Mouse (Mus musculus): ENCODE measurements at regions not wholly inside any gene's neighbourhood (a gene's known extent, or its start where the extent isn't known, plus 50 kb on each side); places are given as distances from the start of the nearest gene placed in this dataset.
"Not testable (repeated sequence)": the region's sequence is repeated elsewhere in the genome, so short reads cannot be mapped to it uniquely, and the experiment has no call there.

DNA sequence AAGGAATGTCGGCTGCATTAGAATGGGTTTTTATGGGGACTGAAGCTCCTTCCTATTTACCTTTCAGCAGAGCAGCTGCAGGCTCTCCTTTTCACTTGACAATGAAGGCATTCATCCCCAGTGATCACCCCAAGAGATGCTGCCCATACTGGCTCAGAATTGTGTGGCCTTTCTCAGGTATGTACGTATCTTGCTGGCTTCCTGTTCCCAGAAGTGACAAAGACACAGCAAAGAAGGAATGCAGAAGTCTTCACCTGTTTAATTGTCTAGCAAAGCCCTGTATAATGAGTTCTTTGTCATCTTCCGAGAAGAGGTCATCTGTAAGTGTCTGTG is 185.8 kb upstream of the Mpdz start:
- intact Hi-C loops (cut with DNase I): no loop called here
- DNase-seq (ENCODE audit: low spot score): no peak

DNA sequence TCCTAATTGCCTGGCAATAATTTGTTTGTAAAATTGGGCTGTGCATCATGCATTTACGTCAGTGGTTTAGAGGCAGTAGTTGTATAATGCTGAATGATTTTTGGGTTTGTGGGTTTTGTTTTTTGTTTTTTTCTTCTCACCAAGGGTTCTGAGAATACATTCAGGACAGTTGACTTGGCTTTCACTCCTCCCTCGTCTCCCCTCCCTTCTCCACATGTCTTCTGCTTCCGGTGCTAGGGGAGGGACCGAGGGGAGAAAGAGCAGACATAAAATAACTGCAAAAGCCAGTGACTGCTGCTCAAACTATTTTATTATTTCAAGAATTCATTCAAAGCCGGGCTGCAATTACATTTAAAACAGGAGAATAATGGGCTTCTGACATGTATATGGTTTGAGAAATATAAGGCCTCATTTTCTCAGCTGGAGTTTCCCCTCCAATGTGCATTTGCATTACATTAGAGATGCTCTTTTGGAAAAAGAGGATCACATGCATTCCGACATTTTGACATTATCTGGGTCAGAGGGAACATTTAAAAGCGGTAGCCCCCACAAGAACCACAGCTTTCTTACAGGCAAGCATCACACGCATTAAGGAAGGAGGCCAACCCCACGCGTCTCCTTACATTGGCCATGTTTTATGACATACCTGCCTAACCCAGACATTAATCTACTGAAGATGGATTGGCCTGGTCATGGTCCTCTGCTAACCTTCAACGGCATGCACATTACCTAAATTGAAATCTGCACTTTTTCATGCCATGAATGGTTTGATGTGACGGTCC is 185.3 kb upstream of the Mpdz start:
- no peak for DNase-seq (ENCODE audit: low spot score)
- intact Hi-C loops (cut with DNase I): no loop called here

DNA sequence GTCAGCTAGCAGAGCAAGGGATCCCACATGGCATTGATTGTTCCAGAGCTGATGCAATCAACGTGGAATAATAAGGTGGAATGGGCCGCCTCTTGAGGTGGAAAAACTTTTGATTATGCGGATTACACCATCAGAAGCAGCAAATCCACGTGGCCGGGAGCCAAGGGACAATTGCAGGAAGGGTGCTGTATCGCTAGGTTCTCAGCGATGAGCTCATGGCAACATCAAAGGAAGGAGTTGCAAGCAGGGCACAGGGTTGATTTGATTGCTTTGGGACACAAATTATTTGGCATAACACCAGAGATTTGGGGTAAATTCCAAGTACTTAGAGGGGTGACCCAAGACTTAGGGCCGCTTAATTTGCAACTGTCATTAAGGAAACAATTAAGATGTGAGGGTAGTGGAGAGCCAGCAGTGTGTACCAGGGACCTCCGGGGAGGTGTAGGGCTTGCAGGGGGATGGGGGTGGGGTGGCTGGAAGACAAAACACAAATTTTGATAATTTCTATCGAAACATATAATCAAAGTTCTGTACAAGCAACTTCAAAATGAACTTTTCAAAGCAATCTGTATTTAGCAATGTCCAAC is 182.8 kb upstream of the Mpdz start:
- no peak for DNase-seq (ENCODE audit: low spot score)
- intact Hi-C loops (cut with DNase I): no loop called here

DNA sequence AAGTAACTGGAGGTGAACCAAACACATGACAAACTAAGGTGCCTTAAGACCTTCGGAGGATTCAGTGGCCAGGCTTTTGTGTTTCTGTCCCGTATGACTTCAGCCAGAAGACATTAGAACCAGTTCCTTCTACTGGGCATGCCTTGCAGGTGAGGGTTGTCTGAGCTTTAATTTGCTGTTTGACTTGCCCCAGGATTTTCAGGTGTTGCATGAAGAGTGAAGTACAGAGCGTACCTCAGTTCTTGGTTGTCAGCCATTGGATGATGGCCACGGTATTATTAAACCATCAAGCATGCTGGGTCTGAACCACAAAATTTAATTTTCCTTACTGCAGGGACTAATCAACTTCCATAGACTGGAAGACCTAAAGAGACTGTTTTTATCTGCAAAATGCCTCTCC is 181.5 kb upstream of the Mpdz start:
- intact Hi-C loops (cut with DNase I): no loop called here
- no peak for DNase-seq (ENCODE audit: low spot score)

DNA sequence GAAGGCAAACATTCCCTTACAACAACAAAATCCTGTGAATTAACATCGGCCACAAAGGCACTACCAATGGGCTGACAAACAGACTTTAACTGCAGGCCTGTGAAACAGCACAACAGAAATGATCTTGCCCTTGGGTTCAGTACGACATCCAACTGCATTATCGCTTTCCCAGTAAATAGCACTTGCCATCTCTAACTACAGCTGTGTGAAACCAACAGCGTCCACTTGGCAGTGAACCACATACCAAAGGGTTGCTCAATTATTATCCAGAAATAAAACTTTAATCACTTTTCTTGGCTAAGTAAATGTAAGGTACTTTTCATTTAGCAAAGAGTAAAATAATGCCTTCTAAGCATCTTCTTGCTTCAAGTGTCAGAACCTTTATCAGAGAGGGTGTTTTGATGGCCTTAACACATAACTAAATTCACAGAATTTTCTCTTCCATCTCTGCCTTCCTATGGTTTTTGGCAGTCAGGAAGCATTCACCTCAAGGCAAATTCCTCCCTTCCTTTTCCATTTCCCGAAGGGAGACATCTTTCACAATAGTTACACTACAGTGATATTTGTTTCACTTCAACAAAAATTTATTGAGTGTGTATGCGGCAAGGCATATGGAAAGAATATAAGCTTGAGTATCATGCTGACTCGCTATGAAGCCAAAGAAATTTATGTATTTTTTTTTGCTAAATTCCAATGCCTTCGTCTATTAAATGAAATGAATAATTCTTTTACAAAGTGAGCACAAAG is 178.9 kb upstream of the Mpdz start:
- DNase-seq (ENCODE audit: low spot score): peak; percentile 35
- intact Hi-C loops (cut with DNase I): no loop called here

DNA sequence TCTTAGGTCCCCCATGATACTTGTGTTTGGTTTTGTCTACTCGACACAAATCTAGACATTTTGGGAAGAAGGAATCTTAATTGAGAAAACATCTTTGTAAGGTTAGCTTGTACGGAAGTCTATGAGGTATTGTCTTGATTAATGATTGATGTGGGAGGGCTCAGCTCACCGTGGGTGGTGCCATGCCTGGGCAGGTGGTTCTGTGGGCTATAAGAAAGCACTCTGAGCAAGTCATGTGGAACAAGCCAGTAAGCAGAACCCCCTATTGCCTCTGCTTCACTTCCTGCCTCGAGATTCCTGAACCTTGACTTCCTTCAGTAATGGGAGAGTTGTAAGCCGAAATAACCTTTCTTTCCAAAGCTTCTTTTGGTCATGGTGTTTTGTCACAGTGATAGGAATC is 174.6 kb upstream of the Mpdz start:
- intact Hi-C loops (cut with DNase I): no loop called here
- no peak for DNase-seq (ENCODE audit: low spot score)

DNA sequence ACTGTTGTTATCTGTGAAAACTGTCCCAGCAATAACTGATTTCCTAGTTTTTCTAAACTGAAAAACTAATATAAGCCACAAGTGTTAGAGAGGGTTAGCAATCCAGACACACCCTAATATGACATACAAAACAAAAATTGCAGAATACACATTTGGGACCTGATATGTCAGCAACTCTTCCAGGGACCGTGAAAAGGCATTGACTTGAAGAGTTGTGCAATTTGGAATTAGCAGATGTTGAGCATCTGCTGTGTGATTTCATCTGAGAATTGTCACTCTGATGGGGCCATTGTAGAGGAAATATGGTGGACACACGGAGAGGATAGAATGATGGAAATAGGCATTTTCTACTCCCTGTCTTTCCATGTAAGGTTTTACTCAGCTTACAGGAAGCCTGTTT is 168.6 kb upstream of the Mpdz start:
- DNase-seq (ENCODE audit: low spot score): no peak
- intact Hi-C loops (cut with DNase I): no loop called here

DNA sequence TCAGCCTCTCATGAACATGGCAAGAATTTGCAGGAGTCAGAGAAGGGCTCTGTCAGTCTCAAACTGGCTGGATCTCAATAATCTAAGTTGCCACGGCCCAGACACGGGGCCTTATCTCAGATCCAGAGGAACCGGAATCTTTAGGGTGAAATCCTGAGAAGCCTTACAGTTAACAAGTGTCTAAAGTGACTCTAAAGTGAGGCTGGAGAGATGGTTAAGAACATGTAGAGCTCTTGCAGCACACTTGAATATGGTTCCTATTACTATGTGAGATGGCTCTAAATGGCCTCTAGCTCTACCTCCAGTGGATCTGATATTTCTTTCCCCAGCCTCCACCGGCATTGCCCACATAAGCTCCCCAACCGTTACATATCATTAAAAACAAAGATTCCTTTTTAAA is 157.8 kb upstream of the Mpdz start:
- no peak for DNase-seq (ENCODE audit: low spot score)
- intact Hi-C loops (cut with DNase I): no loop called here

DNA sequence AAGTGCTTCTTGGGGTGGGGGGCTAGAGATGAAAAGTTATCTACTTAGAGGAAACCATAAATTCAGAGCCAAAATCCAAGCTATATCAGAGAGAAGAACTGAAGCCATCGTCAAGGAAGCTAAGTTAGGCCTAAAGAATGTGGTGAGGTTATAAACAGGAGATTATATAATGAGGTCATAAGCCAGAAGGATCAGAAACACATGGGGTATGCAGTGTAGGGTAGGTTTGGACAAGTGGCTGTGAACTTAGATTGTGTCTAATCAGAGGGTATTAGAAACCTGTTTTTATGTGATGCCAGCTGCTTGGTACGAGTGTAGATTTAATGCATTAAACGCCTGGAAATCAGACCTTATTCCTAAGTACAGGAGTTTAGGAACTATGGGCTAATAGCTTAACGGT is 154.8 kb upstream of the Mpdz start:
- no peak for DNase-seq (ENCODE audit: low spot score)
- intact Hi-C loops (cut with DNase I): no loop called here

DNA sequence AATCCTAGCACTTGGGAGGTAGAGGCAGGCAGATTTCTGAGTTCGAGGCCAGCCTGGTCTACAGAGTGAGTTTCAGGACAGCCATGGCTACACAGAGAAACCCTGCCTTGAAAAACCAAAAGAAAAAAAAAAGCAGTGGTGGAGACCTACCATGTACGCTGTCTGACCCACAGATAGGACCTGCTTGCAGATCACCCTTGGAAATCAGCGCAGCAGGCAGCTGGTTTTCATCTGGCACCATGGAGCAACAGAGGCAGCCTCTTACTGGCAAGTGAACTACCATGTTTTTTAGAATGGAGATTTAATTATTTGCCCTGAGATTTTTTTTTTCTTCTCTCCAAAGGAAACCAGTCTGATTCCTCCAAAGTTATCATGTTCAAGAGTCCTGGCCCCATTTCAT is 150.8 kb upstream of the Mpdz start:
- DNase-seq (ENCODE audit: low spot score); intact Hi-C loops (cut with DNase I): not testable (repeated sequence)

DNA sequence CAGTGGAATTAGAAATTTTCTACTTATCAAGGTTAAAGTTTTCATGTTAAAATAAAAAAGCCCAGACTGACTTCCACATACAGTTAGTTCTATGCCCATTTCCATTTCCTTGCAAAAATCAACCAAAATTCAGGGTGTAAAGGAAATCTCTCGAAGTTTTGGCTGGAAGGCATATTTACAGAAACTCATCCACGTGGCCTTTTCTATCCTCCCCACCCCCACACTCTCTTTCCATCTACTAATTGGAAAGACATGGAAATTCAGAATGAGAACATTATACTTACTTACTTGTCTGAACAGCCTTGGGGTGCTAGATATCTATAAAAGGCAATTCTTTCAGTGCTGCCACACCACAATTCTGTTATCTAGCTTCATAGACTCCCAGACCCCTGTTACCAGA is 139.9 kb upstream of the Mpdz start:
- DNase-seq (ENCODE audit: low spot score): no peak

DNA sequence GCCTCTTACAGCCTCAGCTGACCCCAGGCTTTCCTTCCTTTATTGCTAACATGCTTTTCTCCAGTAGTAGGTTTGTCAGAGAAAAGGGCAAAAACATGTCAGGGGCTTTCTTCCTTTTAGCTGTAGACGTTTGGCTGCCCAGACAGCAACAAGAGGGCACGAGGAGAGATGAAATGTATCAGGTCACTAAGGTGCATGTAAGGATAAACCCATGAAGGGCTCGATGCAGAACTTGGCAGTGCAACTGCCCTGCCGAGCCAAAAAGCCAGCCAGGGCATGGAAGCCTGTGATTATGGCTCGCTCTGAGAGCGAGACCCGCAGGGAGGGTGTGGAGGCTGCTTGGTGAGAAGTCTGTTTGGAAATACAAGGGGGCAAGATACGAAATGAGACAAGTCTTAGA is 137.9 kb upstream of the Mpdz start:
- intact Hi-C loops (cut with DNase I): no loop called here
- peak; percentile 36 for DNase-seq (ENCODE audit: low spot score)

More for the DNA sequence above, 139.9 kb upstream of the Mpdz start:
- intact Hi-C loops (cut with DNase I): no loop called here

DNA sequence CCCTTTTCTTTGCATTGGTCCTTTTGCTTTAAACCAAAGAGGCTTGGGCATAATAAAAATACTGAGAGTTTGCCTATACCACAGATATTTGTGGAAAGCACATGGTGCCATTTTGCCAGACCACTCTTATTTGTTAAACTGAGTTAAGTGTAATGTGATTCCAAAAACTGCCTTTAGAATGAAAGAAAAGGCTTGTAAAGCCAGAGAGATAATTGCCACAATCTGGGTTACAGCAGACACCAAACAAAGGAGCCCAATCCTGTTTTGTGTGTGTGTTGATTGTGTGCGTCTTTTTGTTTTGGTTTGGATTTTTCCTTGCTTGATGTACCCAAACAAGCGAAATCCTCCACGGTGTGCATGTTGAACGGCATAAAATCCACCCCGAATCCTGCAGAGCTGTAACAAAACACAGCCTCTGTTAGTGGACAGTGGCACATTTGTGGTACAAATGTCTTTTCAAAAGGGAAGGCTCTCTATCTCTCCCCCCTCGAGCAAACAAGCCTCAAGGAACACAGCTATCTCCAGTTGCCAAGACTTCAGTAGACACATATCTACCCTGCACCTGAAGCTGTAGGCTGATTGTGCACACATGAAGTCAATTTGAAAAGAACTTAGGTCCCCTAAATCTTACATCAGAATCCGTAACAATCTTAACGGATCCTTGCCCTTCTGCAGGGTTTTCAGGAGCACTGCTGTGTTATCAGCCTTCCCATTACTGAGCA is 136.9 kb upstream of the Mpdz start:
- DNase-seq (ENCODE audit: low spot score): no peak
- intact Hi-C loops (cut with DNase I): loop anchor here (10.0 kb wide), 1 partner anchor 735 kb away; no protein-coding TSS in a partner anchor

DNA sequence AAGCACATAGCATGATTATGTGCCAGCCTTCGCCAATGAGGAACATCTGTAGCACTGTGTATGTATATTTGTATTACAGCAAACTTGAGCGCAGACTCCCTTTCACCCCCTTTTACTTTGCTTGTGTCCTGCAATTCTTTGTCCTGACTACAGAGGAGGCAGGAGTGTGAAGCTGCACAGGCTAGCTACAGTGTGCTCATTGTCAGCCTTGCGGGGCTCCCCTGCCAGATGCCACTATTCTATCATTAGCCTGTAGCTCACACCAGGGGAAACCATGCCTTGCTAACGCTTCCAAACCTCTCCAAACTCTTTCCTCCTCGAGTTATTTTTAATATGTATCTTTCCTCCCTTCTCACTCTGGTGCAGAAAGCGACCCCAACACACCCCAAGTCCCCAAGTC is 136.4 kb upstream of the Mpdz start:
- no peak for DNase-seq (ENCODE audit: low spot score)
- intact Hi-C loops (cut with DNase I): loop anchor here (10.0 kb wide), 1 partner anchor 736 kb away; no protein-coding TSS in a partner anchor

DNA sequence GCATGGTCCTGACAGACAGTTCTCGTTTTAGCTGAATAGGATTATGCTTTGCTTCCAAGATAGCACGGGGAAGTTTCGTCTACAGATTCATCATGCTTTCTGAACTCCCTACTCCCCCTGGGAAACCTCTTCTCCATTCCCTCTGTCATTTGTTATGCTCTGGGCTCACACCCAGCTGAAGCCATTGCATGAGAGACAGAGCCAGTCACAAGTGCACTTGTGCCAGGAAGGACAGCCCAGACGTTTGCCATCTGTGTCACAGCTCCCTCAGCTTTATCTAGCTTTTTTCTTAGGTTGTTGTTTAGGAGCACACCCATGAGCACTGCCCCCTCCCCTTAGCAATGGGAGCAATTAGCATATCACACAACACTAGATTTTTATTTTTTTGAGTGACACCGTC is 131.2 kb upstream of the Mpdz start:
- intact Hi-C loops (cut with DNase I): loop anchor here (10.0 kb wide), 1 partner anchor 741 kb away; no protein-coding TSS in a partner anchor
- peak; percentile 37 for DNase-seq (ENCODE audit: low spot score)

DNA sequence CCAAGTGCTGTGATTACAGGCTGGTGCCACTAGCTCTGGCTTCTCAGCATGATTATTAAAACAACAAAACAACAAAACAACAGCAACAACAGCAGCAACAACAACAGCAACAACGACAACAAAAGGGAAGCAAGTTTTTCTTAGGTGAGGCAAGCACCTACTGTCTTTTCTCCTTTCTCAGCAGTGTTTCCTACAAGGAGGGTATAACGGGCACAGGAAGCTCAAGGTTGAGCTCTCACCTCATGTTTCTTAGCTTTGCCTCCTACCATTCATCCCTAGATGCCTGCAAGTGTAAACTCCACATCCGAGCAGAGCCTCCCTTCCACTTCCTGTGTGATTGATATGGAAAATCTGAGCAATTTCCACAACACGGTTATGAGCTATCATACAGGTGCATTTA is 128.1 kb upstream of the Mpdz start:
- intact Hi-C loops (cut with DNase I): loop anchor here (10.0 kb wide), 1 partner anchor 744 kb away; no protein-coding TSS in a partner anchor
- no peak for DNase-seq (ENCODE audit: low spot score)

DNA sequence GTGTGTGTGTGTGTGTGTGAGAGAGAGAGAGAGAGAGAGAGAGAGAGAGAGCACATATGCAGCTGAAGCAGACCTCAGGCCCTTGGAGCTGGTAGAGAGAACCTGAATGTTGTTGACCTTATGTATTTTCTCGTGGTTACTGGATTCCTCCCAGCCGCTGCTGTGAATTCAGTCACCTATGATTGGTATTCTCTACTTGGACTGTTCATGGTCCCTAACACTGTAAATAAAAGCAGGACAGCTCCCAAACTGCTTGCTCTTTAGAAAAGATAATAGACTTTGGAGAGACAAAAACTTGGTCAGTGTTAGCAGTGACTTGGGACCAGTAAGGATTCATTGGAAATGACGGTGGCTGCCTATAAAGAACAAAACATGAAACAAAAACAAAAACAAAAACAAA is 126.9 kb upstream of the Mpdz start:
- intact Hi-C loops (cut with DNase I): loop anchor here (10.0 kb wide), 1 partner anchor 195 kb away; no protein-coding TSS in a partner anchor

DNA sequence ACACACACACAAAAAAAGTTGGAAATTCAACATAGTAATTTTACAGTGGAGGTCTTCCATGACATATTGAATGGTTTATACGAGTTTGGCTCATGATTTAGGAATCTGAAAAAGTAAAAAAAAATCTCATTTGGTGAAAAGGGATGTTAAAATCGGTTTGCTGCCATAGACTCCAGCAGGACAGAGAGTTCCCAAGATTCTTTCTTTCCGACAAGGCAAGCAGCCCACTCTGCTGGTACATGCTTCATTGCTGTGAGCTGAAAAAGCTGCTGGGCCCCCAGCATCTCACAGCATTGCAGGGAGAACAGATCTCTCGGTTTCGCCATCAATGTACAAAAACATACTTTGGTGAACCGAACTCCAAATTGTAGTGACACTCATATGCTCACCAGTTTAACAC is 125.8 kb upstream of the Mpdz start:
- intact Hi-C loops (cut with DNase I): loop anchor here (10.0 kb wide), 1 partner anchor 194 kb away; no protein-coding TSS in a partner anchor
- DNase-seq (ENCODE audit: low spot score): no peak

More for the DNA sequence above, 126.9 kb upstream of the Mpdz start:
- no peak for DNase-seq (ENCODE audit: low spot score)

DNA sequence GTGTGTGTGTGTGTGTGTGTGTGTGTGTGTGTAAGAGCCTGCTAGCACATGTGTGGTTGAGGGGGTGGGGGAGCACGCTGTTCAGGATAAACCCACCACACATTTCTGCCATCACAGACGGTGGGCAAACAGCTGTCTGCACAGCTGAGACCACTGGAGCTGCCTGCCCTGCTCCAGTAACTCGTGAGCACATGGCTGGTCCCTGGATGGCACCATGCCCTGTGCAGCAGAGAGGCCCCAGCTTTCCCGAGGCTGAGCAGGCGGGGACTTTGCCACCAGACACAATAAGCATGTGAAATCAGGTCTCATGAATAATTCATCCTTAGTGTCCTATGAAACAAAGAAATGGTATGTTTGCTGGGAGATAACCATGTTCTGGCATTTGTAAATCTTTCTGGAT is 125.3 kb upstream of the Mpdz start:
- no peak for DNase-seq (ENCODE audit: low spot score)
- intact Hi-C loops (cut with DNase I): loop anchor here (10.0 kb wide), 1 partner anchor 193 kb away; no protein-coding TSS in a partner anchor

DNA sequence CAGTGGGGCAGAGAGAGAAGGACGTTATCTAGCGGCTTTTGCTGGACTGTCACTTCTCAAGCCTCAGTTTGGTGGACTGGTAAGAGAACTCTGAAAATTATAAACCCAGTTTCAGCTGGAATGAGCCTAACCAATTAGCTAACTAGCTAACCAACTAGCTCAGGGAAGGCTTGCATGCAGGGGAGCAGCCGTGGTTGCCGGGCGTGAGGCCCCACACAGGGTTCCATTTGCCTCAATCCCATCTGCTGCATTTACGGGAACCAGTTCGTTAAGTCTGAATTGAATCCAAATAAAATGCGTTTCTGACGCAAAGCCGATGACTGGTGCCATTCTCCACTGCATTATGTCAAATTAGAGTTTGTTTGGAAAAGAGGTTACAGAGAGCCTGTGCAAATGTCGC is 123.9 kb upstream of the Mpdz start:
- DNase-seq (ENCODE audit: low spot score): no peak
- intact Hi-C loops (cut with DNase I): loop anchor here (10.0 kb wide), 1 partner anchor 192 kb away; no protein-coding TSS in a partner anchor
